Mouse (Mus musculus): ENCODE measurements around the gene Sprr2a2.
"Not testable (repeated sequence)": the region's sequence is repeated elsewhere in the genome, so short reads cannot be mapped to it uniquely, and the experiment has no call there.

DNA sequence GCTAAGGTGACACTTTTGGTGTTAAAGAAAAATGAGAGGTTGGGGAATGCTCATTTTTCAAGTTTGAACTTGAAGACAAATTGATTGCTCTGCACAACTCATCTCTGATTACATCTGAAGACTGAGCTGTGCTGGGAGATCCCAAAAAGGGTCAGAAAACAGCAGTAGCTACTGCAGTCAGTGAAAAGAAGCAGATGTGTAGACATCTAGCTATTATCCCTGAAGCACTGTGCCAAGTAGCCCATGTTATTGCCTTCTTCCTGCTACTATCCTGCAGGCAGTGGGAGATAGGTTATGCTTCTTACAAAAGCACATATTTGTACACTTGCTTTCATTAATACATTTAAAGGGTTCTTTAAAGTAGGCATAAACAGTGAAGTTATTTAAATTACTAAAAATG is 63.9 kb downstream of the Sprr2a2 start:
- TF ChIP-seq CTCF, EP300 (IDR thresholded peaks at IDR 0.05; ENCODE audit: low read depth): not testable (repeated sequence)
